Mouse (Mus musculus): Measurements from ENCODE around the gene Taf12. TPM values are rescaled to one million over a fixed set of nuclear protein-coding genes. Genes with fewer than 3 reads are reported as not detected.

Gene Taf12
- 24.1 and 24.3 TPM in 2 replicates for polyA plus RNA-seq (2012; rRNA removed)

DNA sequence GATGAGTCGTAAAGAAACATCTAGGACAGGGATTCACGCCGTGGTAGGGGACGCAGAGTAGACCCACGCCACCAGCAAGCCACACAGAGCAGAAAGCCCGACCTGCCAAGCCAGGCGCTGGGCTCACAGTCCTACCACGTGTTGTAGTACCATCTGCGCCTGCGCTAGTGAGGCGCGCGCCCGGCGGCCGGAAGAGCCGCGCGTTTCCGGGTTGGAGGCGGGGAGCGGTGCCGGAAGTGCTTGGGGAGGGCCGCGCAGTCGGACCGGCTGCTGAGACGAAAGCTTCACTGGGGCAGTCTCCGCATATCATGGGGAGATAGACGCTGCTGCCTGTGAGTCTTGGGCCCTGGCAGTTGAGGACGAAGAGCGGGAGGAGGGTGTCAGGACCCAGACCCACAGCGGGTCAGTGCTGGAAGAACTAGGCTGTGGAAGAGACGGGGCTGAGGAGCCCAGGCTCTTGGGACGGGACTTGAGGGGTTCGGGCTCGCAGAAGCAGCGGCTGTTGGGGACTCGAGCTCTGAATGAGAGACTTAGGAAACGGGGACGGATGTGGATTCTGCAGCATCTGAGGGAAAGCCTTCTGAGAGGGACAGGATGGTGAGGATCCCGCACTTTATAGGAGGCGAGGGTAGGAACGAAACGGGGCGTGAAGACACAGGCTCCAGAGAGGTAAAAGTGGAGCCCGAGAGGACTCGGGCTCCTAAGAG is at the start of gene Taf12:
Taf12 (plus strand) TSS at position 220 of the 707 bp plus-strand sequence.

DNA sequence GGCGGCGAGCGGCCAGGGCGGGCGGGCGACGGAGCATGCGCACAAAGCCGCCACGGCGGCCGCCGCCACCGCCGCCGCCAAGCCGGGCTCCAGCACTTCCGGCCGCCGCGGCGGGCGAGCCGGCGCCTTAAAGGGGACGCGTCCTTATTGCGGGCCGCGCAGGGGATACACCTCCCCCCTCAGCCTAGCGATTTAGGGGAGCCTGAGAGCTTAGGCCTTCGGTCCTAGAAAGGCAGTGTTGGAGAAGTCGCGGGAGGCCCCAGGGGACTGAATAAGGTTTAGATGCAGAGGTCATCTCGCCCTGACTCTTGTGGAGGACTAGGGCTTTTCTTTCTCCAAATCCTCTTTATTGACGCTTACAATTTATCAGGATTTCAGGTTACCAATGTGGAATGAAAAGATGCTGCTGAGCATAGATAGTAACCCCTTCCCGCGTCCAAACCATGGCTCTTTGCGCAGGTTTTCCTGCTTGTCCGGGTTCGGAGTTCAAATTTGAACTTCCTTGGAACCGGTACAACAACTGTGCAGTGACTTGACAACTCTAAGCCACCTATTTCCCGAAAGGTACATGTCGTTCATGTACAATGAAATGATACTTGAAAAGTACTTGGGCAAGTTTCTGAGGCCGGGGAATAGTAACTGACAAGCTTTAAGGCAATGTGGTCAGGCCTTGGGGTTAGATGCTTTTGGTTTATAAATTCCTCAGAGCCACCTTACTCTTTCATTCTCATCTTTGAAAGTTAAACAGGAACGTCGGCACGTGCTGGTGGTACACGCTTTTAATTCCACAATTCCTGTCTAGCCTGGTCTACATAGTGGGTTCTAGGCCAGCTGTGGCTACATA is 12.4 kb upstream of the Taf12 start, which contains the start of gene Gmeb1:
Gmeb1 (minus strand) TSS at position 89 of the 844 bp plus-strand sequence.

DNA sequence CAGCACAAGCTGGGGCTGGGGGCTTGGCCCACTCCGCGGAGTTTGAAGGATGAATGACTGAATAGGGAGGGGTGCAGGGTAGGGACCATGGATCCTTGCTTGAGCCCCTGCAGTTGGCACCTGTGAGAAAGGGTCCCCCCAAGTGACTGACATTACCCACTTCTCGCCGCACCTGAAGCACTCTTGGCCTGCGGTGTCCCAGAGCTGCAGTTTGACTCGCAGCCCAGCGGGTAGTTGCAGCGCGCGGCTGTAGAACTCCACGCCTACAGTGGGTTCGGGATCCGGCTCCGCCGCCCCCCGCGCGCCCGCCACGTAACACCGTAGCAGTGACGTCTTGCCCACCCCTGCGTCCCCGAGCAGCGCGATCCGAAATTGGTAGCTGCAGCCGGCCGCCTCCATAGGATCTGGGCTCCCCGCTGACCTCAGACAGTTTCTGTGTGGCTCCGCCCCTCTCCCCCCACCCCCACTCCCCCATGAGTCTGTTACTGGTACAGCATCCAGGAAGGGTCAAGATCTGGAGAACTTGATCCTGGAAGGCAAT is 28.8 kb downstream of the Taf12 start, which contains the start of gene Rab42:
Rab42 (minus strand) TSS at position 447 of the 541 bp plus-strand sequence.

DNA sequence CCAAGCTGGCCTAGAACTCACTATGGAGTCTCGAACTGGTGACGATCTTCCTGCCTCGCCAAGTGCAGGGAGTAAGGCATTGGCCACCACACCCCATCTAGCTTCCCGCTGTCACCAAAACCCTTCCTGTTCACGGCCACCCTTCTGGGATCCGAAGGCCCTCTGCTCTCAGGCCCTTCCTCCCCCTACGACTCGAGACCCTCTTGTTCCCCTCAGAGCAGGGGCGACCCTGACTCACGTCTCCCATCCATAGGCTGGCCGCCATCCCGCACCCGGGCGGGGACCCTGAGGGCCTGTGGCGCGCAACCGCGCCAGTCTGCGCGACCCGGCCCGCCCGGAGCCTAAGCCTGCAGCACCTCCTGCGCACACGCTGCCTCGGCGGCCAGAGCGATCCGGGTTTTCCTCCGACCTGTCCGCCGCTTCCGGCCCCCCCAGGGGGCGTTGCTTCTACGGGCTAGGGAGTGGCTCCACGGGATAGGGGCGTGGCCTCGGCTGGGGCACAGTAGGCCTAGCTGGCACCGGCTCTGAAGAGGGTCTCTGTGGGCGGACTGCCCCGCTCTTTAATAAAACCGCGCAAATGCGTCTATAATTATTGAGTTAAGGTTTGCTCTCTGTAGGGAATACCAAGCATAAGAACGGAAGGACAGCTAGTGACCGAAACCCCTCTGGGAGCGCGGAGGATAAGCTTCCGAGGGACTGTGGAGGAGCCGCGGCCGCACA is 55.1 kb downstream of the Taf12 start, which contains the start of gene Trnau1ap:
Trnau1ap (minus strand) TSS at position 424 of the 720 bp plus-strand sequence.

Other genes with a start within 250 kb of the Taf12 start
- gene Gm10300, start 199.7 kb upstream of the Taf12 start, polyA plus RNA-seq (2012; rRNA removed): not detected in 2 replicates
- gene Epb41, start 199.1 kb upstream of the Taf12 start, polyA plus RNA-seq (2012; rRNA removed): 62.9 and 63.9 TPM in 2 replicates
- 1.2 and 1.4 TPM in 2 replicates for gene Oprd1, start 129.9 kb upstream of the Taf12 start, polyA plus RNA-seq (2012; rRNA removed)
- 38.0 TPM in 2 replicates for gene Ythdf2, start 62.1 kb upstream of the Taf12 start, polyA plus RNA-seq (2012; rRNA removed)
- gene Gmeb1, start 12.8 kb upstream of the Taf12 start, polyA plus RNA-seq (2012; rRNA removed): 26.1 and 27.9 TPM in 2 replicates
- gene Rab42, start 29.0 kb downstream of the Taf12 start, polyA plus RNA-seq (2012; rRNA removed): 2.0 TPM in 2 replicates
- gene Trnau1ap, start 55.2 kb downstream of the Taf12 start, polyA plus RNA-seq (2012; rRNA removed): 25.1 and 25.8 TPM in 2 replicates
- 14.2 and 15.0 TPM in 2 replicates for gene Rcc1, start 79.2 kb downstream of the Taf12 start, polyA plus RNA-seq (2012; rRNA removed)
- gene Phactr4, start 148.1 kb downstream of the Taf12 start, polyA plus RNA-seq (2012; rRNA removed): 7.2 and 7.6 TPM in 2 replicates
- 5.1 and 5.5 TPM in 2 replicates for gene Med18, start 189.5 kb downstream of the Taf12 start, polyA plus RNA-seq (2012; rRNA removed)
- gene Sesn2, start 236.1 kb downstream of the Taf12 start, polyA plus RNA-seq (2012; rRNA removed): 4.8 and 5.4 TPM in 2 replicates

Data from central nervous system, embryonic 18 days (tissue).